Mouse (Mus musculus) CD4-positive naive resting alpha-beta T cell, adult 76 days (primary cell): ENCODE results near the gene Chst15. TPM values are rescaled to one million over a fixed set of nuclear protein-coding genes. Genes with fewer than 3 reads are reported as not detected.

Source experiments
- total RNA-seq: library from RNA; stranded (reverse); gene quantifications from one replicate; pipeline ENCODE4 v1.2.4, GENCODE M21; 2023

The Chst15 gene
- total RNA-seq: 18.0 TPM

DNA sequence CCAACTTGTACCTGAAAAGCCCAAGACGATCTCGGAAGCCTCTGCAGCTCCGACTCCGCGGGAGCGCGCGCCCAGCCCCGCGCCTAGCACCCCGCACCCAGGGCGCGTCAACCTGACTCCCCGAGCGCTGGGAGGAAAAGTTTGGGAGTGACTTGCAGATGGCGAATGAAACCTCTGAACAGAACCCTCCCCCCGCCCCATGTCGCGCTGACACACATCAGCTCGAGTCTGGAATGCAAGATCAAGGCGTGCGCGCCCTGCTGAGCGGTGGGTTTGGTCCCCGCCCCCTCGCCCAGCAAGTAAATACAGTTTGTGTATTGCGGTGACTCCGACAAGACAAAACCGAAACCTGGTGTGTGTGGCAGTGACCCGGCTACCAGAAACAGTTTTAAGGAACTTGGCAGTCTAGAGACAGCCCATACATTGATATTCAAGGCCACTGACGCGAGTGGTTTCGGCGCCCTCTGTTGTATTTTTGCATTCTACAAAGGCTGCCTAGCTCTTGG is at the start of gene Chst15:
Gene Chst15 (minus strand): TSS at position 193 of the 506 bp plus-strand sequence.

Other genes with a start within 250 kb of the Chst15 start
- gene Cpxm2, start 162.5 kb downstream of the Chst15 start, total RNA-seq: not detected